Mouse (Mus musculus): ENCODE data around the gene Slc7a11. TPM values are rescaled to one million over a fixed set of nuclear protein-coding genes. Genes with fewer than 3 reads are reported as not detected.

Slc7a11 gene
- 3.6 and 5.7 TPM in 2 replicates for total RNA-seq (2017)

DNA sequence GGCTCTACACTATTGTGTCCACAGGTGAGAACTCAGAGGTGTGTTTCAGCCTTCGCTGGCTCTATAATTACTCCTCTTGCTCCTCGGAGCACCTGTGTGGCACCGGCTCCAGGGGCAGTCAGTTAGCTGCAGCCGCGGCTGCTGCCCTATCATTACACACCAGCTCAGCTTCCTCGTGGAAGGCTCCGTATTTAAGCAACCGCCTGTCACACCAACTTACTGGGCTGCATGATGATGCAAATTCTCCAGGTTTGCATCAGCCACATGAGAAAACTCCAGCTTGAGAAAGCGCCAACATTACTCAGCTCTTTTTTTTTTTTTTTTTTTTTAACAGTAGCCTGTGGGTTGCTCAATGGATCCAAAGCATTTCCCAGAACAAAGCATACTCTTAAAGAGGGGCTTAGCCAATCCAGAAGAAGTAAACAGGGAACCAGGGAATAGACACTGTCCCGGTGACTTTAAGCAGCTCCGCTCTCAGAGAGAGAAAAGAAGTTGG, at the start of gene Slc7a11:
TSS of gene Slc7a11 (minus strand) at position 194 of the 496 bp plus-strand sequence.
- peak; percentile 87 for ATAC-seq (replicated peaks in 1 of 2; ENCODE audit: insufficient read depth in 1 of 2, low FRiP score in 2 of 2, low TSS enrichment in 1 of 2, low read depth in 1 of 2, poor library complexity in 2 of 2, severe bottlenecking in 2 of 2)

DNA sequence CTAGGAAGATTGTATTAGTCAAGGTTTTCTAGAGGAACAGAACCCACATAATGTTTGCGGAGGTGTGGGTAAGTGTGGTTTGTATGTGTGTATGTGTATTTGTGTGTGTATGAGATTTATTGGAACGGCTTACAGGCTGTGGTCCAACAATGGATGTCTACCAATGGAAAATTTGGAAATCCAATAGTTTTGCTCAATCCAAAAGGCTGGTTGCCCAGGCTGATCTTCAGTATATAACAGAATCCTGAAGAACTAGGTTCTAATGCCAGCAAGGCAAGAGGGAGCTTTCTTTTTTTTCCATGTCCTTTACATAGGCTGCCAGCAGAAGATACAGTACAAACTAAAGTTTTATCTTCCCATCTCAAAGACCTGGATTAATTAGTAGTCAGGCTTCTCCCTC, 48.3 kb upstream of the Slc7a11 start:
- ATAC-seq (replicated peaks in 1 of 2; ENCODE audit: insufficient read depth in 1 of 2, low FRiP score in 2 of 2, low TSS enrichment in 1 of 2, low read depth in 1 of 2, poor library complexity in 2 of 2, severe bottlenecking in 2 of 2): no peak

DNA sequence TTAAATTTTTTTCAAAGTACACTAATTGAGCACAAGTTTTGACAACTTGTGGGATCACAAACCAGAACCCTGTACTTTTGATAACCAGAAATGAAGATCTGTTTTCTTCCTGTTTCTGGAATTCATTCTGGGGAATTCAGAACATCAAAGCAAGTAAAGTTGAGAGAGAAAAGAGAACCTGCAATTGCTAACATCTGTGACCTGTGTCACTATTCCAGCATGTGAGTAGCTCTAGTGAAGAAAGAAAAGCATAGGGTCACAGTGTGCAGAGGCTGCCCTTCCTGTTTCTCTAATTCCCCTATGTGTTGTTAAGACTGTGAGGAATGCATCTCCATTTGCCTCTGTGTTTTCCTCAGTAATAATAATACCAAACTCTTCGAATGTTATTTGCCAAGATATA, 40.7 kb upstream of the Slc7a11 start:
- ATAC-seq (replicated peaks in 1 of 2; ENCODE audit: insufficient read depth in 1 of 2, low FRiP score in 2 of 2, low TSS enrichment in 1 of 2, low read depth in 1 of 2, poor library complexity in 2 of 2, severe bottlenecking in 2 of 2): no peak

DNA sequence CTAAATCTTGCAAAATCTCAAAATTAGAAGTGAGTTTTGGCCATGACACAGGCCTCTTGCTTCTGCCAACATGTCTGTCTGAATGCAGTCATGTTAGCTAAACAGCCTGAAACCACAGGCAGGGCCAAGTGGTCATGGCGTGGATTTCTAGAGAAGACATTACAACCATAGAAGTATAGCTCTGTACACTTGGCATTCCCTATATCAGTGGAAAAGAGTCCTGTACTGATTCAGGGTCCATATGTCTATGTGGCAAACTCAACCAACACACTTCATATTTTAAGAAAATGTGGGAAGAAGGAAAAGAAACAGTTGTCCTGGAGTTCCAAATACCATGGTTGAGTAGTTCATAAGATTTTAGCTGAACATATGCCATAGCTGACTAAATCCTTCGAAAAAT, 18.8 kb upstream of the Slc7a11 start:
- ATAC-seq (replicated peaks in 1 of 2; ENCODE audit: insufficient read depth in 1 of 2, low FRiP score in 2 of 2, low TSS enrichment in 1 of 2, low read depth in 1 of 2, poor library complexity in 2 of 2, severe bottlenecking in 2 of 2): no peak

DNA sequence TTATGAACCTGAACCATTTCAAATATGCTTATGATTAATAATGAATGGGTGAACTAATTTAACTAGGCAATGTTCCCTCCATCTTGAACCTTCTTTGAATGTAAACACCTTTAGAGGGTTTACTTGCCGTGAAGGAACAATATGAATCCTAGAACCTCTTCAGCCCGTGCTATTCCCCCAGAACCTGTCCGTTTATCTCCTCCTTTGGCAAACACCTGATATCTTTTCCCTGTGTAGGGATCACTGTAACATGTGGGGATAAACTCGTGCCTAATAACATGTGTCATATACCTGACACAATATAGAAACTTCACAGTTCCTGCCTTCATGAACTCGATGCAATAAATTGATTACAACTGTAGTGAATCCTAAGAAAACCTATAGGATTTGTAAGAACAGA, 13.7 kb upstream of the Slc7a11 start:
- ATAC-seq (replicated peaks in 1 of 2; ENCODE audit: insufficient read depth in 1 of 2, low FRiP score in 2 of 2, low TSS enrichment in 1 of 2, low read depth in 1 of 2, poor library complexity in 2 of 2, severe bottlenecking in 2 of 2): no peak

DNA sequence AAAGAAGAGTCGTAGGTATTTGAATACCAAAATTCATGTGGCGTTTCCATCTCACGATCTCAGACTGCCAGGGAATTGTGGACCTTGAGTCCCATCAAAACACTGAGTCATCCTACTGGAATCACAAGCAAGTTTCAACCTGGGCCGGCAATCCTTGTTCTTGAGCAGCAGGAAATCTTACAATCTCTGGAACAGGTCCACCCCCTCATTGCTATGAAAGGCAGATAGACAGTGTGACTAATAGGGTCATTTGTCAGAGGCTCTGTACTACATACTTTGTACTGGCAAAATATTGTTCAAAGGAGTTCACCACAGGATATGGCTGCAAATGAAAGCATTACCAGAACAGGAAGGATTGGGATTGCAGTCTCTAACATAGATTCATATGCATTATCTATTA, 13.2 kb upstream of the Slc7a11 start:
- no peak for ATAC-seq (replicated peaks in 1 of 2; ENCODE audit: insufficient read depth in 1 of 2, low FRiP score in 2 of 2, low TSS enrichment in 1 of 2, low read depth in 1 of 2, poor library complexity in 2 of 2, severe bottlenecking in 2 of 2)

DNA sequence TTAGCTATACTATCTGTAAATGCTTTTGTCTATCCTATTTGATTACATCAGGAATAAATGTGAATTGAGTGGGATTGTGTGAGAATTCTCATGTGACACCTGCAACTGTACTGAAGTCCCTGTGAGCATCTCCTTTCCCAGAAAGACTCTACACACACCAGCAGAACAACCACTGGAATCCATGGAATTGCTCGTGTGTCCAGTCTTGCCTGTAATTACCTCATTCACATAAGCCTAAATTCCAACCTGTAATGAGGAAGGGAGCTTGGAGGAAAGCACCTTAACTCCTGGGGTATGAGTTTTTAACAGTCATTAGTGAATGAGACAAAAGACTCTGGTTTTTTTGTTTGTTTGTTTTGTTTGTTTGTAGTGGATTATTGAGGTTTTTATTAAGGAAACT, 12.6 kb upstream of the Slc7a11 start:
- no peak for ATAC-seq (replicated peaks in 1 of 2; ENCODE audit: insufficient read depth in 1 of 2, low FRiP score in 2 of 2, low TSS enrichment in 1 of 2, low read depth in 1 of 2, poor library complexity in 2 of 2, severe bottlenecking in 2 of 2)

DNA sequence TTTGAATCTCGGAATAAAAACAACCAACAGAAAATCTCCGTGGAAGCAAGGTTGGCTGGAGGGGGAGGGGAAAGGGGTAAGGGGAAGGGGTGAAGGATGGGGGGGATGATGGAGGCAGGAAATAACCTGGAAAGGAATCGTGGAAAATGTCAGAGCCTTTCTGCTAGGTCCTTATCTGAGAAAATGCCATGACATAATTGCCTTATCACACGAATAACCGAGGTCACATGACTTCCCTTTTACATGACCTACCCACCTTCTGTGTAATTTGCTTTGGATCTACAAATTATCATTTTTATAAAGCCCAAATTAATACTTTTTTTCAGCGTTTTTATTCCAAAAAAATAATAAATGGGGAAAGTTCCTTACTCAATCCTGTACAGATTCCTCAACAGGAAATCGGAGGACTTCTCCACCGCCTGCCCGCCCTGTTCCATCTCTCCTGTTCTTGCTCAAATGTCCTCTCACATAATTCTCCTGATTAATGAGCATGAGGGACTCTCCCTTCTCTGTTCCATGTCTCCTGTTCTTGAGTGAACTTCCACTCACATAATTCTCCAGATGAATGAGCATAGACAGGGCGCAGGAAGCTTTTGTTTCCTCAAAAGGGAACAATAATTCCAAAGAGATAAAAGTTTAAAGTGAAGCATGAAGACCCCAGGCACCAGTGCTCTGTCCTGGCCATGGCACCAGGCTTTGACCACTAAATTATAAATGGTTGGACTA, 1.8 kb upstream of the Slc7a11 start:
- no peak for ATAC-seq (replicated peaks in 1 of 2; ENCODE audit: insufficient read depth in 1 of 2, low FRiP score in 2 of 2, low TSS enrichment in 1 of 2, low read depth in 1 of 2, poor library complexity in 2 of 2, severe bottlenecking in 2 of 2)

DNA sequence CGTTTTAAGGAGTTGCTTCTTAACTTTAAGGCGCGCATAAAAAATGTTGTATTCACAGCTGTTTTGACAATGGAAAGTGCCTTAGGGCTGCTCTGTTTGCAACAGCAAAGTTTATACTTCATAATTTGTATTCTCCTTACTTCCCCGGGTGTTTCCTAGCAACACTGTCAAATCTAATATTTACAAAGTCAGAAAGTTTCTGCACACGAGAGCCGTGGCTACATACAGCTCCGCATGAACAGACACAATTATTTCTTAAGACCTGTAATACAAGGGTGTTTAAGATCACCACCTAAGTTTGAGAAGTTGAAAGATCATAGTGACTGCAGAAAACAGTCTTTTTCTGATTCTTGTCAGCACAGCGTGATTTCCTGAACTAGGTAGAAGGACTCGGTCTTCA, 528 bp upstream of the Slc7a11 start:
- ATAC-seq (replicated peaks in 1 of 2; ENCODE audit: insufficient read depth in 1 of 2, low FRiP score in 2 of 2, low TSS enrichment in 1 of 2, low read depth in 1 of 2, poor library complexity in 2 of 2, severe bottlenecking in 2 of 2): peak; percentile 37 to 50

DNA sequence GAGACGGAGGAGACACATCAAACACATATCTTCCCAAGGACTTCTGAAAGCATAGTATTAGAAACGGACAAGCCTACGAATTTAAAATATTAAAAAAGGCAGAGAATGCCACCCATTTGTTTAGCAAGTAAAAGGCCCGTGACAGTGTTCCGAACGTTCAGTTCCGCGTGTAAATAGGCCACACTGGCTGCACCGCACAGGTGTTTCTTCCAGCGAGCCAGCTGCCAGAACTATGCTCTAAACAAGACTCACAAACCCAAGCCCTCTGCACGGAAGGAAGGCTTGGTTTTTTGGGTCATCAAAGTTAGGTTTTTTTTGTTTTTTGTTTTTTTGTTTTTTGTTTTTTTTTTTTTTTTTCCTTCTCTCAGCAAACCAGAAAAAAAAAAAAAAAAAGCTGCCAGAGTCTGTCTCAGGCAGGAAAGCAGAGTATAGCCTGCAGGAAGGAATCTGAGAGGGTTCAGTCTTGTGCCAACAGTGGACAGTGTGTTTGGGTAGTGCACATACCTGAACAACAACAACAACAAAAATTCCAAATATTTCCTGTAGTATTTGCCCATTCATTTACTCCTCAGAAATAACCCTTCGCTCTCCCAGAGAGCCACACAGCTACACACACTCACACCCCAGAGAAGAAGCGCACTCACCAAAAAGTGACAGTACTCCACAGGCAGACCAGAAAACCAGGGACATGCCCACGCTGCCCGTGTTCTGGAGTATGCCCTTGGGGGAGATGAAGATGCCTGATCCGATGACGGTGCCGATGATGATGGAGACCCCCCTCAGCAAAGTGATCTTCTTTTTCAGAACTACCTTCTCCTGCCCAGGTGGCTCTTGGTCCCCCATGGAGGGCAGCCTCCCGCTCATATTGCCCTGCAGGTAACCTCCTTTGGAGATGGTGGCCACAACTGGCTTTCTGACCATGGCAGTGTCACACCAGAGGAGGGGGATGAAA, 797 bp downstream of the Slc7a11 start:
- no peak for ATAC-seq (replicated peaks in 1 of 2; ENCODE audit: insufficient read depth in 1 of 2, low FRiP score in 2 of 2, low TSS enrichment in 1 of 2, low read depth in 1 of 2, poor library complexity in 2 of 2, severe bottlenecking in 2 of 2)

DNA sequence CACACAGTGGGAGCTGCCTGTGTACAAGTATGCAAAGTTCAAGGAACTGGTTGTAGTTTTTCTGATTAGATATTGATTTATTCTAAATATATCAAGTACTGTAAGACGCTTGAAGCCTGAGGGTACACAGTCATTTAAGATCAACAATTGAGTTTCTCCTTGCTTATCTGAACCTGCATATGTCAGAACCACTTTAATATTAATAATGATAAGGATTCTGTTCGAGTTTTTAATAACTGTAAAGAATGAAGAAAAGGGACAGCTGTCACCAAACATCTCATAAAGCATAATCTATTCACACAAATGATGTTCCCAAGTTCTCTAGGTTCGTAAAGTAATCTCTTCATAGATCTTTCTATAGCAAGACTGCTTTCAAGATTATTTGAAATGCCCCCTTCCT, 2.1 kb downstream of the Slc7a11 start:
- ATAC-seq (replicated peaks in 1 of 2; ENCODE audit: insufficient read depth in 1 of 2, low FRiP score in 2 of 2, low TSS enrichment in 1 of 2, low read depth in 1 of 2, poor library complexity in 2 of 2, severe bottlenecking in 2 of 2): no peak

DNA sequence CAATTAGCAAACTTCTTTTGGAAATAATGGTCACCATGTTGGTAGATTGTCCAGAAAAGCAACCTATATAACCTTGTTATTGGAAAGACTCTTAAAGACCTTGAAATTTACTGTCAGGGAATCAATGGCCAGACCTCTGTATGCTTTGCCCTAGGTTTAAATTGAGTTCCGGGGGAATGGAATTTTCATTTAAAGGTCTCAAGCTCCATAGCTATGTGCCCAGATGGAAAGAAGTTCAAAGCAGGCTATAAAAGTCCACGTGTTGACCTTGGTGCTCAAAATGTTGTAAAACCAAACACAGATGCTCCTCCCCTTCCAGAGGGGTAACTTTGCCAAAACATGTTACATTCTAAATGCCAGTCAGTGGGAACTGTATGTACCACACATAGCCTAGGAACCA, 3.0 kb downstream of the Slc7a11 start:
- ATAC-seq (replicated peaks in 1 of 2; ENCODE audit: insufficient read depth in 1 of 2, low FRiP score in 2 of 2, low TSS enrichment in 1 of 2, low read depth in 1 of 2, poor library complexity in 2 of 2, severe bottlenecking in 2 of 2): no peak

DNA sequence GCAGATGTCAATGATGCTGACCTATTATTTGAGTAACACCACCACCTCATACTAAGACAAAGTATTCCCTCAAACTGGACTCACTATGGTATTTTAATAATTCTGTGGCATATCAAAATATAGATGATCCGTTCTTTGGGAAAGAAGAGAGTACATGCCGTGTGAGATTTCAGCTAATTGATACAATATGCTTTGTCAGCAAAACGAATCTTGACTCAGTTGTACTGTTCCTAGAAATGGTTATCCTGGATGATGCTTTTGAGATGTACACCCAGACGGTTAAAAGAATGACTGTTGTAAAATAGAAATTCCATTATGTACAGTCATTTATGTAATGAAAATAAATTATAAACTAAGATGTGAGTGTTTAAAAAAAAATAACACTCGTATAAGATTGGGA, 4.0 kb downstream of the Slc7a11 start:
- ATAC-seq (replicated peaks in 1 of 2; ENCODE audit: insufficient read depth in 1 of 2, low FRiP score in 2 of 2, low TSS enrichment in 1 of 2, low read depth in 1 of 2, poor library complexity in 2 of 2, severe bottlenecking in 2 of 2): no peak

DNA sequence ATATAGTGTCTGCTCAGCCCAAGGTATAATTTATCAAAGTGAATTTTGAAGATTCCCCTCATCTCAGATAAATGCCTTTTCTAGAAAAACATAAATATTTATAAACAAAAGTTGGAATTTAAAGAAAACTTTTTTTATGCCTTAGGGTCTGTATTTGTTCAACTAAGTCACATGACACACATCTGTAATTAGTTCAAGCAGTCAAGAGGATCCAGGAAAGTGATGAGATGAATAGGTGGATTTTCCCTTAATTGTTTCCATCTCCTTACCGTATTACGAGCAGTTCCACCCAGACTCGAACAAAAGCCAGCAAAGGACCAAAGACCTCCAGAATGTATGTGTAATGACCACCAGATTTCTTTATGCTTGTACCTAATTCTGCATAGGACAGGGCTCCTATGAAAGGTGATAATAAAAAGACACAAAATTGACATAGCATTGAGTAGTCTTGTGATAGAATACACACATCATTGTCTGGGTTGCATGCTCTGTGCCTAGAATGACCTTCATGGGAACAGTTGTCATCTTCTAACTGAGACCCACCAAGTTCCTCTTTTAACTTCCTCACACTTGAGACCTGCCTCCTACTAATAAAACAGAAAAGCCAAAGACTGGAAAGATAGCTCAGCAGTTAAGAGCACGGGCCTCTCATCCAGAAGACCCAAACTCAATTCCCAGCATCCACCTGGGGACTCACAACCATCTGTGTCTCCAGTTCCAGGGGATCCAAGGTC, 4.7 kb downstream of the Slc7a11 start:
- peak; percentile 38 to 48 for ATAC-seq (replicated peaks in 1 of 2; ENCODE audit: insufficient read depth in 1 of 2, low FRiP score in 2 of 2, low TSS enrichment in 1 of 2, low read depth in 1 of 2, poor library complexity in 2 of 2, severe bottlenecking in 2 of 2)

DNA sequence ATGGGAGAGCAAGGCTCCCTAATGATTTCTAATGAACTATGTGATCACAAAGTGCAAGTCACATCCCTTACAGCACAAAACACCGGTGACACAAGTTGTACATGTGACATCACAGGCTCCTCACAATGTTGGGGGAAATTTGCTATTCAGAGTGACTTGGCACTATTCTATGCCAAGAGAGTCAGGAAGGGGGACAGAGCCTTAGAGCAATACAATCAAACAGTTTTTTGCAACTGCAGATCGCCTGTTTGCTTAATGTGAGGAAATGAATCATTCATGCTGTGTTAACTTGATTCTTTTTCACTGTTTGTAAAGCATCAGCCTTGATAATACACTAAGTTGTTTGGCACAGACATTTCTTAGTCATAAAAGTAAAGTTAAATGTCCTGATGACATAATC, 5.3 kb downstream of the Slc7a11 start:
- peak; percentile 76 to 86 for ATAC-seq (replicated peaks in 1 of 2; ENCODE audit: insufficient read depth in 1 of 2, low FRiP score in 2 of 2, low TSS enrichment in 1 of 2, low read depth in 1 of 2, poor library complexity in 2 of 2, severe bottlenecking in 2 of 2)

DNA sequence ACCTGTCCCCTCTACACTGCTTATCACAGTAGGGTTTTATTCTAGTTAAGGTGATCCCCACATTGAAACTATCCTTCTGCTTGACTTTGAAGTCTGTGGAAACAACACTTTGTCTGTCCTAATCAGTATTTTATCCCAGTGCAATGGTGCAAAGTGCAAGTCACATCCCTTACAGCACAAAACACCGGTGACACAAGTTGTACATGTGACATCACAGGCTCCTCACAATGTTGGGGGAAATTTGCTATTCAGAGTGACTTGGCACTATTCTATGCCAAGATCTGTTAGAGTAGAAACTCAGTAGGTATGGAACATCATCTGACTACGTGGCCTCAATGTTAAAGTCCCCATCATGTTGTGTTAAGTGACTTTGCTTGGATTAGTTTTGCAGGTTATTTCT, 7.0 kb downstream of the Slc7a11 start:
- ATAC-seq (replicated peaks in 1 of 2; ENCODE audit: insufficient read depth in 1 of 2, low FRiP score in 2 of 2, low TSS enrichment in 1 of 2, low read depth in 1 of 2, poor library complexity in 2 of 2, severe bottlenecking in 2 of 2): peak; percentile 74 to 77

DNA sequence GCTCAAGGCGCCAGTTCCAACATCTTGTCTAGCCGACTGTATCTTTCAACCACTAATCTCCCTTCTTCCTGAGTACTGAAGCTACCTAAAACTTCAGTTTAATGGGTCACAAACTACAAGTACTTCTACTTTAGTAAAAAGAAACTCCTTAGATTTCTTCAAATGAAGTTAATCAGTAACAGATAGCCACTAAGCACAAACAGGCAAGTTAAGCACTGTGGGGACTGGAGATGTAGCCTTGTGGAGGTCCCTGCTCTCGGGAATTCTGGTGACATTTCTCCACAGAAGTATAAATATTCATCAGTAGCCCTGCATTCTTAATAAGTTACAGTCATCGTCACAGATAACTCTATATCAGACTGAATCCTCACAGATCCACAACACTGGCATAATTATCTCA, 9.6 kb downstream of the Slc7a11 start:
- no peak for ATAC-seq (replicated peaks in 1 of 2; ENCODE audit: insufficient read depth in 1 of 2, low FRiP score in 2 of 2, low TSS enrichment in 1 of 2, low read depth in 1 of 2, poor library complexity in 2 of 2, severe bottlenecking in 2 of 2)

DNA sequence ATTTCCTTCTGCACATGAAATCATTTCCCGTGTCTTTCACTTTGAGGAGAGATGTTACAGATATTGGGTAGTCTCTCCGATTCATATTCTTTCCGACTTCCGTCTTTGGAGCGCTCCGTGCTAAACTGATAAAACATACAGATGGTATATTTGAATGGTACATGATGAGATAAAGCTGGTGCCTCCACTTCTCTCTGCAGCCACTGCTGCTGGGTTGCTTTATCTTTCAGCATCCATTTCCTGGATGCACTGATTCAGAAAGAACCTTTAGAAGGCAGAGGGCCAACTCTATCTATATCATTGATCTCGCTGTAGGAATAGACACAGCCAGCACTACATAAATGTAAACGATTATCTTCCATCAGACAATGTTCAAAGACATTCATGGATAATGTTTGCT, 12.6 kb downstream of the Slc7a11 start:
- ATAC-seq (replicated peaks in 1 of 2; ENCODE audit: insufficient read depth in 1 of 2, low FRiP score in 2 of 2, low TSS enrichment in 1 of 2, low read depth in 1 of 2, poor library complexity in 2 of 2, severe bottlenecking in 2 of 2): no peak

Measured in hematopoietic stem cell, adult 5-6 weeks (primary cell).